Mouse (Mus musculus) monocyte, adult 5-6 weeks (primary cell): Measurements from ENCODE around the gene Lrch1. TPM values are rescaled to one million over a fixed set of nuclear protein-coding genes. Genes with fewer than 3 reads are reported as not detected.

ENCODE experiments used
- ATAC-seq: fragments of 153-309, 156-312 bp; replicated peaks from 2 replicates; pipeline ENCODE4 v1.8.0; 2017; ENCODE audit warnings: mild to moderate bottlenecking; ENCODE audit not compliant: low TSS enrichment, insufficient number of reproducible peaks, severe bottlenecking, poor library complexity, low FRiP score
- total RNA-seq: library from RNA; stranded (forward); fragments of 200-1000, 200-491, 200-594 nt; gene quantifications from 3 replicates; pipeline ENCODE4 v1.2.3, GENCODE M21; 2017

Lrch1 gene
- total RNA-seq, 1 experiment from 2014 or later, result 31.4 TPM

- ATAC-seq, result no peak
Observed at GRCm38 (mm10) chr14:74840820-74841219, 106.9 kb downstream of the Lrch1 start.

- no peak for ATAC-seq
Observed at GRCm38 (mm10) chr14:74840328-74840727, 107.3 kb downstream of the Lrch1 start.

- no peak for ATAC-seq
Observed at GRCm38 (mm10) chr14:74838816-74839215, 108.9 kb downstream of the Lrch1 start.

GRCm38 (mm10) chr14:74835010-74835409 is 112.7 kb downstream of the Lrch1 start:
- ATAC-seq, result 0 out of 2 replicates have a peak, but pooled peaks have one; percentile 22

- no peak for ATAC-seq
Observed at GRCm38 (mm10) chr14:74834215-74834614, 113.5 kb downstream of the Lrch1 start.

GRCm38 (mm10) chr14:74831653-74832052 is 116.0 kb downstream of the Lrch1 start:
- ATAC-seq, result no peak

- no peak for ATAC-seq
Observed at GRCm38 (mm10) chr14:74831050-74831449, 116.6 kb downstream of the Lrch1 start.

- no peak for ATAC-seq
Observed at GRCm38 (mm10) chr14:74830591-74830990, 117.1 kb downstream of the Lrch1 start.

- no peak for ATAC-seq
Observed at GRCm38 (mm10) chr14:74822757-74823680, 124.7 kb downstream of the Lrch1 start.

- ATAC-seq, result no peak
Observed at GRCm38 (mm10) chr14:74822048-74822447, 125.6 kb downstream of the Lrch1 start.

- ATAC-seq, result no peak
Observed at GRCm38 (mm10) chr14:74820180-74820813, 127.4 kb downstream of the Lrch1 start.

GRCm38 (mm10) chr14:74816705-74817104 is 131.0 kb downstream of the Lrch1 start:
- ATAC-seq, result no peak

GRCm38 (mm10) chr14:74814848-74815789 is 132.6 kb downstream of the Lrch1 start:
- ATAC-seq, result no peak

GRCm38 (mm10) chr14:74811617-74812016 is 136.1 kb downstream of the Lrch1 start:
- ATAC-seq, result no peak

GRCm38 (mm10) chr14:74801961-74802360 is 145.7 kb downstream of the Lrch1 start:
- ATAC-seq, result no peak

- no peak for ATAC-seq
Observed at GRCm38 (mm10) chr14:74798063-74798890, 149.4 kb downstream of the Lrch1 start.

- ATAC-seq, result peak; percentile 66
Observed at GRCm38 (mm10) chr14:74797386-74798062, 150.2 kb downstream of the Lrch1 start.

- ATAC-seq, result no peak
Observed at GRCm38 (mm10) chr14:74794931-74795330, 152.7 kb downstream of the Lrch1 start.
